Mouse (Mus musculus): ENCODE results near the gene Ndrg3.

DNA sequence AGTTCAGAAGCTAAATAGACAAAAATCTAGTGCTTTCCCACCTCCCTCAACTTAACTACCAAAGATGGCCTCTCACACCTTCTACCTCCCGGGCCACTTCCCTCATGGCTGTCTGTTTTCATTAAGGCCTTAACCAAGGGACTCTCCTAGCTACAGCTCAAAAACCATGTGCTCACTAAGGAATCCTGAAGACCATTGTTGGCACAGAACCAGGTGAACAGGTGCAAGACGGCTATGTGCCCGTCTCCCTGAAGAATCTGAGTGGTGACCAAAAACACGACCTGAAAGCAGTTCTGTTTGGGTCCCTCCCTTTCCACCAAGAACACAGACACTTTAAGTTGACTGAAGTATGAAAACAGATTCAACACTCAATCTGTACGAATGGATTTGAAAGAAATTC lies 6.4 kb upstream of the Ndrg3 start:
- no peak for TF ChIP-seq CTCF (IDR thresholded peaks at IDR 0.05; ENCODE audit: low read depth)
- TF ChIP-seq EP300 (optimal IDR thresholded peaks at IDR 0.05) = no peak

Measured in stomach, postnatal 0 days (tissue).